Mouse (Mus musculus) heart, postnatal 4 days (tissue): ENCODE results near the gene Trpv1. TPM values are rescaled to one million over a fixed set of nuclear protein-coding genes. Genes with fewer than 3 reads are reported as not detected.

Source experiments
- DNase-seq: peaks from one replicate; pipeline ENCODE4 v3.0.0; 2021
- total RNA-seq, 2 experiments: library from RNA; stranded (reverse); gene quantifications; 2 replicates each; pipeline ENCODE4 v1.2.3; 2021

Gene Trpv1
- not detected for total RNA-seq

DNA sequence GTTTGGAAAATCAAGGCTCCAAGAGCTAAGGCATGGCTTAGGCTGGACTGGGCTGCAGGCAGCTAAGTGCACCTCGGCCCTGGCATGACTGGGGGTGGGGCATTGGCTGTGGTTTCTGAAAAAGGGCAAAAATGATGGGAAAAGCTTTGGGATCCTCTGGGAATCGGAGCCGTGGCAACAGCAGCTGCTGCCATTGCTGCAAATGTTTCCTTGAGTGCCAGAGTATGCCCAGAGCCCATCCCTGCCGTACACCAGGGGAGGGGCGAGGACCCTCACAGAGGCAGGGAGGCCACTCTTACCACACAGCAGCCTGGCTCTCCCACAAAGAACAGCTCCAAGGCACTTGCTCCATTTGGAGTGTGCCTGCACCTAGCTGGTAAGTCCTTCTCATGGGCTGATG lies at the start of gene Trpv1:
Gene Trpv1 (plus strand): TSS at position 301 of the 400 bp plus-strand sequence.
- DNase-seq: no peak

DNA sequence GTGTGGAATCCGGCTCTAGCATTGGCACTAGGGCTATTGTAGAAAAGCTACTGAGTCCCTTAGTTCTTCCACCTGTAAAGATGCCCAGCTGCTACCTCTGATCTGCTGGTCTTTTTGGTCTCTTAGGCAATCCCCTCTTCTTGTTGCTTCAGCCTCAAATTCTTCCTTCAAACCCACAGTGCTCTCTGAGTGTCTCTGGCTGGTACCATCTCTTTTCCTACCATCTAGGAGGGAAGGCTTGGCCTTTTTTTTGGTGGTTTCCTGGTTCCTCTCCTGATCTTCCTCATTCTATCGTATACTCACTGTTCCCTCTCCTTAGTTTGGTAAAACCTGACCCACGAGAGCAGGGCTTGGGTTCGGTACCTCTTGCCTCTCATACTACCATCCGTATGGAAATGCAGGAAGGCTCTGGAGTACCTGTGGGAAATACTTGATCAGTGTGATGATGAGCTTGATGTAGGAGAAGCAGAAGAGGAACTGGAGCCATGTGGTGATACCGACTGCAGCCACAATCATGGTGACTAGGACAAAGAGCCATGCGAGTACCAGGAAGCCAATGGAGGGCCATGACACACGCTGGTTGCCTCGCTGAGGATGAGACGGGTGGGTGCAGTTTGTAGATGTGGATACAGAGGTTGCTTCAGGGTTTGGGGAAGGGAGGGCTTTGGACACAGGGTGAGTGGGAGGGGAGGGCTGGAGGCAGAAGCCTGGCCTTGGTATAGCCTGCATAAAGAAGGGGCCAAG lies 48.0 kb upstream of the Trpv1 start:
- DNase-seq: no peak

DNA sequence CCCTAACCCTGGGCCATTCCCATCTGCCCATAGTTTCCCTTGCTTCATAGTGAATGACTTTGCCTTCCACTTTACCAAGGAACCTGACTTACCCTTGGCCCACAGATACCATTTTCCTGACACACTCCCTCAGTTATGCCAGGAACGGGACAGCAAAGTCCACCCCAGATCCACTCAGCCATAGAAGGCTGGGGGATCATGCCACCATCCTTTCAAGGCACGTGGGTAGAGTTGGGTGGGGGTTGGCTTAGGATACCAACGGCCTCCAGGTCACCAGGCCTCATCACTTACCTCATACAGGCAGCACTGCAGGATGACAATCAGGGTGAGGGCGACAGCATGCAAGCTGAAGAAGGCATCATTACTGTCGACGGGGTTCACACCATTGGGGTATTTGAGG lies 46.9 kb upstream of the Trpv1 start:
- DNase-seq: no peak

DNA sequence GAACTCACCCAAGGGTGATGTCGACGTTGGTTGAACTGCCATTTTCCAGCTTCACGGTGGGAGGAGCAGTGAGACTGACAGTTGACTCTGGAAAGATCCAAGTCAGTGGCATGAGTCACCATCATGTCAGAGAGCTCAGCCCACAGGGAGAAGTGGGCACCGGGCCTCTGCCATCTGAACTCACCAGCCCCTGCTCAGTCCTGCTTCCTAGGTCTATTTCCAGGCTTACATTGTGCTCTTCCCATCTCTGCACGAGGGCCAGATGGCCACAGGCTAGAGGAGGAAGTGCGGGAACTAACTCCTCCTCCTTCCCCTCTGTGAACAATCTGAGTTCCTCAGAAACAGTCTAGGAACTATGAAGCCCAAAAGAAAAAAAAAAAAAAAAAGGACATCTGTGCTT lies 41.0 kb upstream of the Trpv1 start:
- DNase-seq: no peak

DNA sequence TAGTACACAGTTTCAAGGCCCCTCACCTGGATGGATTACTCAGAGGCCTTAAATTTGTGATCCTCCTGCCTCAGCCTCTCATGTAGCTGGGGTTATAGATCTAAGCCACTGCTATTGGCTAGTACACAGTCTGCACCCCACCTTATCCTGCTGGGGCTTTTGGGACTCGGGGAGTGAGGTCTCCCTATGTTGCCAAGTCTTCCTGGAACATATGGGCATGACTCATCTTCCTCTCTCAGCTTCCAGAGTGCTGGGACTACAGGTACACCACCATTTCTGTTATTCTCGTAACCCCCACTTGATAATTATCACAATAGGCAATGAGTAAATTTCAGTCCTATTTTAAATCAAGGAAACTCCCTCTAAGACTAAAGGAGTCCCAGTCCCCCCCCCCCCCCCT lies 39.6 kb upstream of the Trpv1 start:
- DNase-seq: no peak

DNA sequence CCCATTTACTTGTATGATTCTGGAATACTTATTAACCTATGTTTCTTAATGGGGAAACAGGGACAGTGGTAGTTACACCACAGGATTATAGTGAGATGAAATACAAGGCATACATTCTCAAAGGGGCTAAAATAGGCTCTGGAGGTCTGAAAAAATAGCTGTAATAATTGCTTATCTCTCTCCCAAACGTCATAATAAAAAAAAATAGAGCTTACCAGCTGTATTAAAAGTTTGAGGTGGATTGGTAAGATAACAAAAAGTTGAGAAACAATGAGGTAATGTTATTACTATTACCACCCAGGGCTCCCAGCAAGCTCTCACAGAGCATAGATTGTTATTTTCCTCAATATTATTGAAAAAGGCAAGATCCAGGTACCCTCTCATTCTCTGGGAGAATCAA lies 35.9 kb upstream of the Trpv1 start:
- DNase-seq: no peak

DNA sequence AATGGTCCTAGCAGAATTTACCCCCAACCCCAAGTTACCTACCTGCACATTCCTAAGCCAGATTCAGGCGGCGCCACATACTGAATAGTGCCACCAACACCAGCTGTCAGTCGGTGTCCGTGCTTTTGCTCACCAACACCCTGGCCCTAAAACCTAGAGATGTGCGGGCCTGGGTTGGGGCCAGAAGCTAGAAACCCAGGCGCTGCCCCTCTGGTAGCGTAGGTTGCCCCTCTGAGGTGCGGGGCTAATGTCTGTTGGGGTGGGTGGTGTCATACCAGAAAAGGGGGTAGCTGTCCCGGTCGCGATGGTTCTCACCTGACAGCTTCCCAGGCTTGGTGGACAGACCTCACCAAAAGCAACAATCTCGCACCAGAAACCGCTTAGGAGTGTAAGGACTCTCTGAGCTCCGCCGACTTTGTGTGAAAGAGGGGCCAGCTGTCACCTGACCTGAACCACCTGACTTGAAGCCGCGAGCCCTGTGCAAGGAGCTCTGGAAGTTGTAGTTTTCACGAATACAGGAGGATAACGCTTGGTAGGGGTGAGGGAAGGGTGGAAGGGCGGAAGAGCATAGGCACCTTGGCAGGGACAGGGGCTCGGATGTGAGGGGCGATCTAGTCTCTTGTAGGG lies 35.4 kb upstream of the Trpv1 start, which contains the start of gene Ctns:
Gene Ctns (minus strand): TSS at position 440 of the 627 bp plus-strand sequence.
- no peak for DNase-seq

DNA sequence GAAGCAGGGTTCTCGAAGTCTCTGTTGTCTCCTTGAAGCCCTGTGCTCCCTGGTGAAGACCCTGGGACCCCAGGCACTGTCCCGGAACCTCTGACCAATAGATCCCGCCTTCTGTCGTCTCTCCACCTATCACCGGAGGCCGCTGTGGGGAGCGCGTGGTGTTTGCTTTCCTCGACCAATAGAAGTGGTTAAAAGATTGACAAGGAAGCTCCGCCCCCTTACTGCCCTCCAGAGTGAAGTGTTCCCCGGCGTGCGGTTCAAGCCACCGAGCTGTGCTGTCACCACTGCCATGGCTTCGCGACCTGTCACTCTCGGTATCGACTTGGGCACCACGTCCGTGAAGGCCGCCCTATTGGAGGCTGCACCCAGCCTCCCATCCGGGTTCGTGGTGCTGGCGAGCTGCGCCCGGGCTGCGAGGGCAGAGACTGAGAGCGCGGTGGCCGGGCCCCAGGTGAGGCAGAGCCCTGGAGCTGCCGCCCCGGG lies 34.8 kb upstream of the Trpv1 start, which contains the start of gene Shpk:
Gene Shpk (plus strand): TSS at position 231 of the 483 bp plus-strand sequence.
- DNase-seq: peak; percentile 96

DNA sequence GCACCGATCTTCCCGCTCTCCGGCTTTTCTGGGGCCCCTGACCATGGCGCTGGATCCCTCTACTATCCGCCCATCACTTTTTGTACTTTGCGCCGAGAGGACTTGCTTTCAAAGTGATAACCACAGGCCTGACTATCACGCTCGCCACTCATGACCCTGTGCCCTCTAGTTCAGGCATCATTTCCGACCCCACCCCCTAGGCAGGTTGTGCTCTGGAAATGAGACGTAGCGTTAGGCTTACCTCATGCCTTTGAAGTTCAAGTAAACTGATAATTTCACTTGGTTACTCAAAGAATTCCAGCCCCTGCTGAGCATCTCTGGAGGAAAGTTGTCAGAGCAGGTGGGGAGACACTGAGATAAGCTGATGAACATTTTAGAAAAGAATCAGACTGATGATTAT lies 34.2 kb upstream of the Trpv1 start:
- DNase-seq: no peak

DNA sequence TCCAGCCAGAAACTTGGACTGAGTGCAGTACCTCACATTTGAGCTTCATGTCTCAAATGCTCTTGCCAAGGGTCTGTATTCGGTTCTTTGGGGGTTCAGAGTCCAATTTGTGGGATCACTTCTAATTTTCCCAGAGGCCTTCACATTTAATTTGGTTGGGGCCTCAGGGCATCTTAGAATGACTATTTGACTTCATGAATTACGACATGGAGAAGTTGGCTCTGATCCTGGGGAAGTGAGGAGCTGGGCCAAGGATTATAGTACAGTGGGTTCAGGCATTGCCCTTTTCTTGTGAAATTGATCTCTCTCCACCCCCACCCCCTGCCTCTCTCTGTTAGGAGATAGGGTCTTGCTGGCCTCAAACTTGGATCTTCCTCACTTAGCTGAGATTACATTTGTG lies 33.1 kb upstream of the Trpv1 start:
- DNase-seq: no peak

DNA sequence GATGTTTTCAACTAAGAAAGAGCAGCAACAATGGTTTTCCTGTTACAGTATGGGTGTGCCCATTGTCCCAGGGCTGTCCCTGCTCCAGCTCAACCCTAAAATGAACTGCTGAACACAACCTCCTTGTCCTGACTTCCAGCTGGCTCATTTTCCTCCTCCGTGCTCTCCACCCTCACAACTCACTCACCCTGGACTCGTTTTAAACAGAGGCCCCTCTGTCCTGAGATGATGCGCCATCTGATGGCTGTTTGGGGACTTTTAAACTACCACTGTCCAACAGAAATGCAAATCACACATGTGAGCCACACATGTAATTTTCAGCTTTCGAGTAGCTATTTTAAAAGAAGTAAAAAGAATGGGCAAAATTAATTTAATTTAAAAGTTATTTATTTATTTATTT lies 32.5 kb upstream of the Trpv1 start:
- peak; percentile 35 for DNase-seq

DNA sequence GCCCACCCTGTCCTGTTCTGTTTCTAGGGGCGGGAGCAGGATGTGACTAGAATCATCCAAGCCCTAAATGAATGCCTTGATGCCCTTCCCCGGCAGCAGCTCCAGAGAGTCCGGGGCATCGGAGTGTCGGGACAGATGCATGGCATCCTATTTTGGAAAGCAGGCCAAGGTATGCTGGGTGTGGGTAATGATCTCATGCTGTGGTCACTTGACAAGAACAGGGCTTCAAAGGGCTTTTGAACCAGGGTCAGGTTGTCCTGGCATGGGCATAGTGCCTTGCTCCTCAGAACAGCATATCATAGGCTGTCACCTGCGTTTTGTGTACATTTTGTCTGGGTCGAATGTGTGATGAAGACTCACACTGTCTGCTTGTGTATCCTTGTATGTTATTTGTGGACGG lies 30.2 kb upstream of the Trpv1 start:
- no peak for DNase-seq

DNA sequence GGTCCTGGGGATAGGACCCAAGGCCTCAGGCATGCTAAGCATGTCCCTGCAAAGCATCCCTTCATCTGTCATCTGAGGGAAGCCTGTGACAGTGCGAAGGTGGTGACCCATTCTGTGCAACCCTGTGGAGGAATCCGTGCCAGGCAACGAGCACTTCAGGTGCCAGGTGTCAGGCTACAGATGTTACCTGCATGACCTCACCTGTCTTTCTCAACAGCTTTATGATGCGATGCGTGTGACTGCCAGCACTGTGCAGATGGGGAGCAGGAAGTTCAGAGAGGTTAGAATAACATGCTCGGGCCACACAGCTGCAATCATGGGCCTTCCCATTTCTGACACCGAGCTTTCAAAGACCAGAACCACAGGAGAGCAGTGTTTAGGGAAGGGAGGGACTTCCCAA lies 28.9 kb upstream of the Trpv1 start:
- no peak for DNase-seq

DNA sequence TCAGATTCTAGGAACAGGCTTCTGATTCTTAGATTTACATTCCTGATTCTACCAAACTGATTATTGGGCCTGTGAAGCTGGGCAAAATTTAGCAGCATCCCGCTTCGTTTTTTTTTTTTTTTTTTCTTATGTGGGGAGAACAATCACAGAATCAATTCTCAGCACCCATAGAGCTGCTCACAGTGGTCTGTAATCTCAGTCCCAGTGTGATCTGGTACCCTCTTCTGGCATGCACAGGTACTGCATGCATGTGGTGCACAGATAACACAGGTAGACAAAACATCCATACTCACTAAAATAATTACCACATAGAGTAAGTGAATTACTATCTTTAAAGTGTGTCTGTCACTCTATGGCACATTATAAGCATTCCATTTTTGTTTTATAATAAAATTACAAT lies 26.5 kb upstream of the Trpv1 start:
- DNase-seq: no peak

DNA sequence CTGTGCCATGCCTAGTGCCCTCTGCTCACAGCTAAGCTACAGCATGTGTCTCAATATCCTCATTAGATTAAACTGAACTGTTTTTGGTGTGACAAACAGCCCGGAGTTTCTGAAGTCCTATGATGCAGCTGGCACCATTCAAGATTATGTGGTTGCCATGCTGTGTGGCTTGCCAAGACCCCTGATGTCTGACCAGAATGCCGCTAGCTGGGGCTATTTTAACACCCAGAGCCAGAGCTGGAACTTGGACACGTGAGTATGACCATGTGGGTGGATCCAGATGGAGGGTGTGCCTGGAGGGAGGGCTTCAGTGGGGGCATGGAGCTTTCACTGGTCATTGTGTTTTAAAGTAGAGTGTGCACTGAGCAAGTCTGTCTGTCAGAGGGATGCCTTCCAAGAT lies 20.1 kb upstream of the Trpv1 start:
- no peak for DNase-seq

DNA sequence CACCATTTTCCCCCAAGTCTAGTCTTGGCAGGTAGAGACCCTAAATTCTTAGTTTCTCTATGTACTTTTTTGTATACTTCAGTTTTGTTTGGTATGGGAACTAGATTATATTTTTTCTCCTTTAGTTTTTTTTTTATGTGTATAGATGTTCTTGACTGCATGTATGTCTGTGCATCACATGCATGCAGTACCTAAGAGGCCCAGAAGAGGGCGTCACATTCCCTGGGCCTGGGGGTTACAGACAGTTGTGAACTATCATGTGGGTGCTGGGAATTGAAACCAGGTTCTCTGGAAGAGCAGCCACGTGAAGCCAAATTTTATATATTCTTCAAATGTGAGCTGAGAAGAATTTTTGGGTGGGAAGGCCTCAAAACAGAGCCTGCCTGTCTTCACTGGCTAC lies 14.4 kb upstream of the Trpv1 start:
- no peak for DNase-seq

DNA sequence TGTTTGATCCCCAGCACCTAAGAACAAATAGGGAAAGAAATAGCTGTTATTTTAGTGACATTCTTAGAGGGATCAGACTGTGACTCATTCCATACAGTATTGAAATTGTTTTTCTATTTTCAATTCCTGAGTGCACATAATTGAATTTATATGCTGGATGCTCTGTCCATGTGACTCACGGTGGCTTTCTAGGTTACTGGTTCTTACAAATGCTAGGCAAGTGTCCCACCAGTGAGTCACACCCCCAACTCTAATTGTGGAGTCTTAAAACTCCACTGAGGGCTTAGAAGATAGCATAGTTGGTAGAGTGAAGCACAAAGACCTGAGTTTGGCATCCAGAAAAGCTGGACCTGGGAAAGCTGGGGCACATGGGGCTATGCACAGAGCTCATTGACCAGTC lies 13.4 kb upstream of the Trpv1 start:
- DNase-seq: no peak

DNA sequence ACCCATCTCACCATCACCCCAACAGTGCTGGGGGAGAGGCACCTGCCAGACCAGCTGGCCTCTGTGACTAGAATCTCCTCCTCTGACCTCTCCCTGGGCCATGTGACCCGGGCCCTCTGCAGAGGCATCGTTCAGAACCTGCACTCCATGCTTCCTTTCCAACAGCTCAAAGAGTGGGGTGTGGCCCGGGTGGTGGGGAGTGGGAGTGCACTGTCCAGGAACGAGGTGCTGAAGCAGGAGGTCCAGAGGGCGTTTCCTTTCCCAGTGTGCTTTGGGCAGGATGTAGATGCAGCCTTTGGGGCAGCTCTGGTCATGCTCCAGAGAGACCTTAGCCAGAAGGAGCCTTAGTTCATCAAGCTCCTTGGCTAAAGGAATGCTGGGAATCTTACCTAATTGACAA lies 11.2 kb upstream of the Trpv1 start:
- DNase-seq: no peak

DNA sequence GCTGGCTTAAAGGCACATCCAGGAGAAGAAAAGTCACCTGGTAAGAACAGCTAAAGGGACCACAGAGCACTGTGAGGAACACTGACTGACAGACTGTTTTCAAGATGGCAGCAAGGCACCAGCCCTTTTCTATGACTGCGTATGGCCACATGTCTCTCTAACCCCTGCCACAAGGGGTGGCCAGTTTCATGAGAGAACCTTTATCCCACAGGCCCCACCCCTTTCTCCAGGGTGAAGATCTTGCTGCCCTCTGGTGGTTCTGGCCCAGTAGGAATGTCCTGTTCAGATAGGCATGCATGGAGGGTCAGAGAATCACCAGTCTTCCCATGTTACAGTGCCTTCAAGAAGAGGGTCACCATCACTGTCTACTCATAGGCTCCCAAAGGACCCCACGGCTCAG lies 10.1 kb upstream of the Trpv1 start:
- DNase-seq: peak; percentile 25

DNA sequence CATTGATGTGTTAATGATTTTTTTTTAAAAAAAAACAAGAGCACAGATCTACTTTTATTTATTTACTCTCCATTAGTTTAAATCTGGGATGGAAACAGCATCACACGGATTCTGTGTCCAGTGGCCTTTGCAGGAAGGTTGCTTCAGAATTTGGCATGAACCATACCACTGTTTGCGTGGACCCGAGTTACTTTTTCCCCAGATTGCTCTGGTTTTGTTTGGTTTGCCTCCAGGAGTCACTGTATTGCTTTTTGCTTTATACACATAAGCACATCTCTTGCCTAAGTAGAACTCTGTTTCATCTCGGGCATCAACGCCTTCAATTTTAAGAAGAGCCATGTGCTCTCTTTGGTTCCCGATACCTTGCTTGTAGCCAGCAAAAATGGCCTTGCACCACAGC lies 8.2 kb upstream of the Trpv1 start:
- DNase-seq: no peak

DNA sequence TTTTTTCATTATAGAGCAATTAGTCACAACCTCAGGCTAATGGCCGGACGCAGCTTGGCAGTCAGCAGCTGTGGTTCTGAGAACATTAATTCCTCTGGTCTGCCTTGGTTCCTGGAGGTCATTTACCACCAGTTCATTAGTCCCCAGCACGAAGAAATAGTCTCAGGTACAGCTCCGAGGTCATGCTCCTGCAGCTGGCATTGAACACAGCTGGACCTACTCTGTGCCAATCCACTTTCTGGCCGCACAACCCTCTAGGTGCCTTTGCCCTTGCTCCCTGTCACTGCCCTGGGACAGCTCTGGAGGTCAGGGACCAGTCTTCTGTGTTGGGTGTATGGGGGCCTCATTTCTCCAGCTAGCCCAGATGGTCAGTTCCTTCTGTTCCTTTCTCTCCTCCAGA lies 5.2 kb upstream of the Trpv1 start:
- DNase-seq: no peak

DNA sequence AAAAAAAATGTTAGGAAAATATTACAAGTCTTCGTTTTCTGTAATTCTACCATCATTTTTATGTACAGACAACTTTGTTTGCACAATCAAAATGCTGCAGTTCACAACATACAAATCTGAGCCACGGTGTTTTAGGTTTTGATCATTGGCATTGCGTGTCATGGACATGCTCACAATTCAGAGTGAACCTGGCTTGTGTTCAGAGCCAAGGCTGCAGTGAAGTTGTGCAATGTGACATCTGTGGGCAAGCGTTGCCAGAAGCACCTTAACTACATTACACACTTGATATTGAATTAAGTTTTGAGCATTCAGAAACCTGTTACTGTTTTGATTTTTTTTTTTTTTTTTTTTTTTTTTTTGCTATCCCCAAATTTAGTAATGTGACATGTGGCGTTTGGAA lies 4.0 kb upstream of the Trpv1 start:
- DNase-seq: no peak

DNA sequence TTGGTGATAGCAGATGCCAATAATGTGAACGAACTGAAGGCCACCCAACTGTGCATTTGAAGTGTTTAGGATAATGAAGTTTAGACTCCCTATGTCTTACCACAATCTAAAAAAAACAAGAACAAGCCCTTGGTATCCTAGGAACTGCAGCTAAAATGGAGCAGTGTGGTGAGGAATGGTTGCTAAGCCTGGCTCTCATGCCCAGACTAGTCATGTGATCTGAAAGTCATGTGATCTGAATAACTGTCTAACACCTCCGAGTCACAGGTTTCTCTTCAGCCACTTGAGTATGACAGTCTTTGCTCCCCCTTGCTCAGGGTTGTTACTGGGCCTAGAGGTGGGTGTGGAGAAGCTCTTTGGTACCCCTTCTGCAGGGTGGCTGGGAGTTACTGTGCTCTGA lies 1.6 kb upstream of the Trpv1 start:
- DNase-seq: no peak

DNA sequence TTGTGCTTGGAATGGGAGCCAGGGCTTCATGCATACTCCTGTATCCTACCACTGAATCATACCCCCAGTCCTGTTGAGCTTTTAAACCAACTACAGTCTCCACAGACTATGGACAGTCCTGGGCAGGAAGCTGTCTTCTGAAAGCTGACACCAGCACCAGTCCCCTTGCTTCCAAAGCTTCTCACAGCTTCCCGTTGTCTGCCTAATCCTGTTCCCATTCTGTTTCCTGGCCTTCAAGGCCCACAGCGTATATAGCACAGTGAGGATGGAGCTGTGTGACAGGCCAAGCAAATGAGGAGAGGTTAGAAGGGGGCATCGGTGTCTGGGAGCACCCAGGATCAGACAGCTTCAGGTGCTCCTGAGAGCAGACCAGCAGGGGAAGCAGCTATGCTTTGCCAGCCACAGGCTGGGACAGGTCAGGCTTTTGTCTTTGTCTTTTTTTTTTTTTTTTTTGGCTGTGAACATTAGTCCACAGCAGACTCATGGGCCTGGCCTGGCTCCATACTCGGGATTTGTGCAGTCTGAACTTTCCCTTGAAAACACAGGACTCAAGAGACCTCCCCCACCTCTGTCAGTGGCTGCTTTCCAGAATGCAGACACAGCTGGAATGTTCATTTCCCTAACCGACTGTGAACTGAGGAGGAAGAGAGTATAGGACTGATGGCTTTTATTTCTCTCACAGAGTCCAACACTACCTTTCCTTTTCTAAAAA lies 2.1 kb downstream of the Trpv1 start:
- DNase-seq: peak; percentile 85
